Mouse (Mus musculus) lung, adult 2 months (tissue): ENCODE data around the gene Zbtb20.

Experiments
- CTCF ChIP-seq: fragments of 200-500 bp; IDR thresholded peaks from 2 replicates; pipeline ENCODE4 v1.5.1; 2011; ENCODE audit warnings: mild to moderate bottlenecking, low read length, control low read depth; ENCODE audit not compliant: insufficient read depth
- POLR2A ChIP-seq: fragments of 200-500 bp; IDR thresholded peaks from 2 replicates; pipeline ENCODE4 v1.6.1; 2011; ENCODE audit warnings: low read depth, mild to moderate bottlenecking, control low read depth, low read length, borderline replicate concordance; ENCODE audit errors: extremely low read depth

DNA sequence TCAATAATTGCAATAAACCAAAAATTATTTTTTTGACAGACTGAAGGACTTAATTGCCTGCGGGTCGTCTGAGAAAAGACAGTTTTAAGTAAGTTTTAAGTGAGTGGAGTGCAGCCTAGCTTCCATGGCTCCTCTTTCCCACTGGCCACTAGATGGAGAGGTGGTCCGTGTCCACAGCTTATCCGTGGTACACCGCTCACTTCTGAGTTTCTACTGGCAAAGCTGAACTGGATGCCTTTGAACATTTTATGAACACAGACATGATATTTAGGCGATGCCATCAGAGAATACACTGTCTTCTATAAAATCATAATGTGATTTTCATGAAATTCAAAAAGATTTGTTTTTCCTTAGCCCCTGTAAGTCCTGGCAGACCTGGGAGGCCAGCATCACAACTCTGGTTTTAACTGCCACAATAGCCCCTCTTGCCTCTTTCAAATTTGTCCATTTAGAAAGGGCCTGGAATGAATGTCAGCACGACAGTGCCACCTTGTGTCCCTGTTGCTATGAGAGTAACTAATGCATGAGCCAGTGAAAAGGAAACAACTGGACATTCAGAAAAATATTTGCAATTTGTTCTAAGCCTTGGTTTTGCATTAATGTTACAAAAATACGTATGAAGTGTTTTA is 38.9 kb downstream of the Zbtb20 start:
- TF ChIP-seq CTCF (peak; percentile 59), POLR2A (no peak)
